Mouse (Mus musculus): Measurements from ENCODE around the gene Olfr809. TPM values are rescaled to one million over a fixed set of nuclear protein-coding genes. Genes with fewer than 3 reads are reported as not detected.

Olfr809 gene
- polyA plus RNA-seq, 1 experiment from 2014 or later, result not detected

Small RNA genes within 50 kb of the gene (microRNA-seq; reads per million reads assigned to microRNA genes)
- gene Gm24485, result not detected

Other genes starting within 250 kb of the Olfr809 start
- gene Olfr792, start 235.5 kb upstream of the Olfr809 start, polyA plus RNA-seq (2015; fragmentation: Nextera tagmentation; extraction: Ambion mirVana), result not detected in 2 replicates
- not detected in 2 replicates for gene Olfr794, start 207.0 kb upstream of the Olfr809 start, polyA plus RNA-seq (2015; fragmentation: Nextera tagmentation; extraction: Ambion mirVana)
- gene Olfr796, start 162.1 kb upstream of the Olfr809 start, polyA plus RNA-seq (2015; fragmentation: Nextera tagmentation; extraction: Ambion mirVana), result not detected in 2 replicates
- not detected in 2 replicates for gene Olfr798, start 146.7 kb upstream of the Olfr809 start, polyA plus RNA-seq (2015; fragmentation: Nextera tagmentation; extraction: Ambion mirVana)
- gene Olfr799, start 137.2 kb upstream of the Olfr809 start, polyA plus RNA-seq (2015; fragmentation: Nextera tagmentation; extraction: Ambion mirVana), result not detected in 2 replicates
- gene Olfr800, start 116.9 kb upstream of the Olfr809 start, polyA plus RNA-seq (2015; fragmentation: Nextera tagmentation; extraction: Ambion mirVana), result not detected in 2 replicates
- not detected in 2 replicates for gene Olfr801, start 100.8 kb upstream of the Olfr809 start, polyA plus RNA-seq (2015; fragmentation: Nextera tagmentation; extraction: Ambion mirVana)
- gene Olfr802, start 86.5 kb upstream of the Olfr809 start, polyA plus RNA-seq (2015; fragmentation: Nextera tagmentation; extraction: Ambion mirVana), result not detected in 2 replicates
- not detected in 2 replicates for gene Olfr803, start 80.4 kb upstream of the Olfr809 start, polyA plus RNA-seq (2015; fragmentation: Nextera tagmentation; extraction: Ambion mirVana)
- gene Olfr804, start 71.4 kb upstream of the Olfr809 start, polyA plus RNA-seq (2015; fragmentation: Nextera tagmentation; extraction: Ambion mirVana), result not detected in 2 replicates
- not detected in 2 replicates for gene Olfr805, start 45.3 kb upstream of the Olfr809 start, polyA plus RNA-seq (2015; fragmentation: Nextera tagmentation; extraction: Ambion mirVana)
- not detected in 2 replicates for gene Olfr806, start 32.7 kb upstream of the Olfr809 start, polyA plus RNA-seq (2015; fragmentation: Nextera tagmentation; extraction: Ambion mirVana)
- gene Olfr807, start 16.8 kb upstream of the Olfr809 start, polyA plus RNA-seq (2015; fragmentation: Nextera tagmentation; extraction: Ambion mirVana), result not detected in 2 replicates
- gene Olfr808, start 9.2 kb upstream of the Olfr809 start, polyA plus RNA-seq (2015; fragmentation: Nextera tagmentation; extraction: Ambion mirVana), result not detected in 2 replicates
- gene Olfr810, start 20.3 kb downstream of the Olfr809 start, polyA plus RNA-seq (2015; fragmentation: Nextera tagmentation; extraction: Ambion mirVana), result not detected in 2 replicates
- gene Olfr811, start 29.8 kb downstream of the Olfr809 start, polyA plus RNA-seq (2015; fragmentation: Nextera tagmentation; extraction: Ambion mirVana), result not detected in 2 replicates
- not detected in 2 replicates for gene Olfr812, start 71.5 kb downstream of the Olfr809 start, polyA plus RNA-seq (2015; fragmentation: Nextera tagmentation; extraction: Ambion mirVana)
- gene Olfr813, start 80.7 kb downstream of the Olfr809 start, polyA plus RNA-seq (2015; fragmentation: Nextera tagmentation; extraction: Ambion mirVana), result not detected in 2 replicates
- gene Olfr814, start 105.2 kb downstream of the Olfr809 start, polyA plus RNA-seq (2015; fragmentation: Nextera tagmentation; extraction: Ambion mirVana), result not detected in 2 replicates
- not detected in 2 replicates for gene Olfr815, start 131.2 kb downstream of the Olfr809 start, polyA plus RNA-seq (2015; fragmentation: Nextera tagmentation; extraction: Ambion mirVana)
- not detected in 2 replicates for gene Olfr816, start 141.0 kb downstream of the Olfr809 start, polyA plus RNA-seq (2015; fragmentation: Nextera tagmentation; extraction: Ambion mirVana)
- gene Olfr818, start 174.5 kb downstream of the Olfr809 start, polyA plus RNA-seq (2015; fragmentation: Nextera tagmentation; extraction: Ambion mirVana), result not detected in 2 replicates
- not detected in 2 replicates for gene Olfr819, start 192.6 kb downstream of the Olfr809 start, polyA plus RNA-seq (2015; fragmentation: Nextera tagmentation; extraction: Ambion mirVana)
- not detected in 2 replicates for gene Olfr247, start 201.5 kb downstream of the Olfr809 start, polyA plus RNA-seq (2015; fragmentation: Nextera tagmentation; extraction: Ambion mirVana)
- not detected in 2 replicates for gene Gm10310, start 210.4 kb downstream of the Olfr809 start, polyA plus RNA-seq (2015; fragmentation: Nextera tagmentation; extraction: Ambion mirVana)
- gene Olfr820, start 238.0 kb downstream of the Olfr809 start, polyA plus RNA-seq (2015; fragmentation: Nextera tagmentation; extraction: Ambion mirVana), result not detected in 2 replicates

Data from lung, embryonic 16.5 days (tissue).